Mouse (Mus musculus) forebrain, embryonic 14.5 days (tissue): ENCODE measurements at regions not wholly inside any gene's neighbourhood (a gene's known extent, or its start where the extent isn't known, plus 50 kb on each side); places are given as distances from the start of the nearest gene placed in this dataset.

Source experiments
- ATAC-seq: fragments of 200-750 bp; cut with Nextera tagmentation; 2 replicates; pipeline ENCODE4 v1.8.0; 2017; ENCODE audit warnings: mild to moderate bottlenecking, moderate library complexity
- DNase-seq: peaks from one replicate; pipeline ENCODE4 v3.0.0-alpha.2; 2015; ENCODE audit warnings: low spot score
- H3K27ac ChIP-seq: fragments of 300-500 bp; sonication (generic); 2 replicates; pipeline ENCODE4 v1.5.1; 2014; ENCODE audit warnings: low read depth, mild to moderate bottlenecking, control low read depth, low read length, moderate library complexity
- H3K27me3 ChIP-seq: fragments of 300-500 bp; sonication (generic); replicated peaks from 2 replicates; pipeline ENCODE4 v1.6.1; 2014; ENCODE audit warnings: low read length, control low read depth, mixed read lengths; ENCODE audit not compliant: control insufficient read depth, insufficient read depth
- H3K36me3 ChIP-seq: fragments of 300-500 bp; sonication (generic); 2 replicates; pipeline ENCODE4 v1.6.1; 2014; ENCODE audit warnings: low read length, control low read depth; ENCODE audit not compliant: control insufficient read depth, insufficient read depth
- H3K4me1 ChIP-seq: fragments of 300-500 bp; sonication (generic); 2 replicates; pipeline ENCODE4 v1.6.1; 2014; ENCODE audit warnings: antibody characterized with exemption, low read length, control low read depth; ENCODE audit not compliant: control insufficient read depth, insufficient read depth
- H3K4me2 ChIP-seq: fragments of 300-500 bp; sonication (generic); 2 replicates; pipeline ENCODE4 v1.6.1; 2014; ENCODE audit warnings: mild to moderate bottlenecking, control low read depth, low read length
- H3K4me3 ChIP-seq: fragments of 300-500 bp; sonication (generic); 2 replicates; pipeline ENCODE4 v1.5.1; 2014; ENCODE audit warnings: low read depth, low read length, control low read depth
- H3K9ac ChIP-seq: fragments of 300-500 bp; sonication (generic); 2 replicates; pipeline ENCODE4 v1.6.1; 2014; ENCODE audit warnings: mild to moderate bottlenecking, low read length, control low read depth, moderate library complexity
- H3K9me3 ChIP-seq: fragments of 300-500 bp; sonication (generic); replicated peaks from 2 replicates; pipeline ENCODE4 v1.6.1; 2016; ENCODE audit warnings: low read length, control low read depth, mixed read lengths; ENCODE audit not compliant: control insufficient read depth
- WGBS: fragments of 180-500 bp; shearing (Covaris S2); extraction: QIAGEN DNeasy Blood & Tissue Kit; methylation state at CpG from one replicate; pipeline ENCODE4 v1.1.7; 2014; 5-methylcytosine and 5-hydroxymethylcytosine counted together

DNA sequence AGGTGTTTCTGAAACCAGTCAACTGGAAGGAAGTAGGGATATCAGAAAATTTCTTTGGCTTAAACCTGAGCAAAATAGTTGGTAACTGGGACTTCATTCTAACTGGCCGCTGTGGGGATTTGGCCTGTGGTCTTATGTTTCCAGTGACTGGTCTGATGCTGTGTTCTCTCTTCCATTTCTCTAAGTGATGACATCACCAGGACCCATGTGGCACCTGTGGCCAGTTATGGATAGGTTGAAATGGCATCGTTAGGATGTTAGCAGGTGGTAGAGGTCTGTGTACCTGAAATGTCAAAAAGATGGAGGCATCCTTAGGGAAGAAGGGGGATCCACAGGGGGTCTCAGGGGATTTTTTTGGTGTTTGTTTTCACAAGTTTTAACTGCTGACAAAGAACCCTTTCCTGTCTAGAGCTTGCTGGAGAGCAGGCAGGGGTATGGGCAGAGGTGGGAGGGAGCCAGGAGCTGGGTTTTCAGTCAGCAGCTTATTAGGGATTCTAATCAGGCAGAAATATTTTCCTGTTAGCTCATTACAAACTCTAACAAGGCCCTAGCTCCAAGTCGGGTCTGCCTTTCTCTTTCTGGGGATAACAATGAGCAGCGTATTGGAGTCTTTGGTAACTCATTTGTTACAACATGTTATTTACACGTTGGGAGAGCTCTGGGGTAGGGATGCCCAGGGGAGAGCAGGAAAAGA is 170.2 kb downstream of the Adck1 start:
- no peaks in the 10 kb centered on the region for H3K27me3 ChIP-seq
- no peak overlapping the region for H3K4me3 ChIP-seq
- 19% methylated on average over 5 of the region's 5 CpGs for WGBS
- no peaks in the 10 kb centered on the region for H3K9me3 ChIP-seq
- no peak overlapping the region for H3K27ac ChIP-seq
- ATAC-seq (peak; percentile 81), DNase-seq (peak; percentile 73)
- no peaks in the 10 kb centered on the region for H3K36me3 ChIP-seq
- H3K4me2 ChIP-seq: no peak overlapping the region
- no peaks in the 10 kb centered on the region; the same call in 1 of the 2 replicates for H3K4me1 ChIP-seq
- no peak overlapping the region for H3K9ac ChIP-seq

DNA sequence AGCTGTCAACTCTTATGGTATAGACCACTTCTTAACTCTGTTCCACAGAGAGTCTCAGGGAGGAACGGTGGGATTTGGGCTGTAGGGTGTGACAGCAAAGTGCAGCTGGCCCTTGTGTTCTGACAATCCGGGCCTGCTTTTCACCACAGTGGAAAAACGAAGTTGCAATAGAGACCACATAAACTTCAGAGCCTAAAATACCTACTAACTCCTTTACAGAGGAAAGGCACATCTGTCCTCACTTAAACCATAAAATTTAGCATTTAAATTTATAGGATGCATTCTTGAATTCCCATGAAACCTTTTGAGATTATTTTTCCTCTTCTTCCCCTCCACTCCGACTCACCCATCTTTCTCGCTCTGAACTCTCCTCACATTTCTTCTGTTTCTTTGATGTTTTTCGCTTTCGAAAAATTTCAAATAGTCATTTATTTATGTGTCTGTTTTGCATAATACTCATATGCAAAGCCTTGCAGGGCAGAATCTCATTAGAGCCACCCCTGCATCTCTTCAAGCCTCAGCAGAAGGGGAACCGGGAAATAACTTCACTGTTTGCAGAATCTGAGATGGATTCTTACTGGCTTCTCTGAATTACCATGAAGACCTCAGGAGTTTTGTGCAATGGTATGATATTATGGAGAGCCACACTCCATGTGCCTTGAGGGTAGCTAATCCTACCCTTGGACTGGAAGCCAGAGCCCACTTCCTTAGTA is 172.1 kb downstream of the Adck1 start:
- 70% methylated on average over 8 of the region's 8 CpGs for WGBS

DNA sequence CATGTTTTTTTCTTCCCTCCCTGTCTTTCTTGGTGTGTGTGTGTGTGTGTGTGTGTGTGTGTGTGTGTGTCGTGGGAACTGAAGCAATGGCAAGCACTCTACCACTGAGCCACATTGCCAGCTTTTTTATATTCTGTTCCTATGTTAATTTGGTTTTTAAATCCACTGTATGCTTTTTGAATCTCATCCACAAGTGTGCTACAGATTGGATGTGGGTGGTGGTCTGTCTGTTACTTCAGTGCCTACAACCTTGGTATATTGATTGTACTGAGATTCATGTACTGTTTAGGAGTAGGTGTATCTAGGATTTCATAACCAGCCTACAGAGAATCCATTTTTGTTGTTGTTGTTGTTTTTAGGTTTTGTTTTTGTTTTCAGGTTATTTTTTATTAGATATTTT is 170.8 kb upstream of the Nrxn3 start:
- DNase-seq: no peak
- WGBS: 77% methylated on average over 1 of the region's 1 CpGs

More for the DNA sequence above, 172.1 kb downstream of the Adck1 start:
- DNase-seq (no peak), ATAC-seq (no peak)
- H3K4me1 ChIP-seq: no peaks in the 10 kb centered on the region; the same call in 1 of the 2 replicates
- H3K27me3 ChIP-seq: no peaks in the 10 kb centered on the region
- no peak overlapping the region for H3K9ac ChIP-seq
- H3K4me3 ChIP-seq: no peak overlapping the region
- no peaks in the 10 kb centered on the region for H3K9me3 ChIP-seq
- H3K27ac ChIP-seq: no peak overlapping the region
- no peaks in the 10 kb centered on the region for H3K36me3 ChIP-seq
- no peak overlapping the region for H3K4me2 ChIP-seq

DNA sequence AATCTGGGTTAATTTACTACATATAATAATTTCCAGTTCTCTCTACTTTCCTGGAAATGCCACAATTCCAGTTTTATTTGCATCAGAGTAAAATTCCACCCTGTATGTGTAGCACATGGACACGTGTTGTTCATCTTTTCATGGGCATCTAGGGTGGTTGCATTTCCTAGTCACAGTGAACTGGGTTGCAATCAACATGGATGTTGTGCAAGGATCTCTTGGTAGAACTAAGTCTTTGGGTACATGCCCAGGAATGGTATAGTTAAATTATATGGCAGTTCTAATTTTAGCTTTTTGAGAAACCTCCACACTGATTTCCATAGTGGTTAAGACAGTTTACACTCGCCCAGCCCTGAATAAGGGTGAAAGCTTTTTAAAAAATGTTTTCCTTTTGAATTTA is 167.2 kb upstream of the Nrxn3 start:
- H3K9ac ChIP-seq: no peak overlapping the region
- no peak overlapping the region for H3K4me3 ChIP-seq
- ATAC-seq: no peak
- no peak overlapping the region for H3K27ac ChIP-seq
- no peaks in the 10 kb centered on the region for H3K4me1 ChIP-seq
- no peaks in the 10 kb centered on the region for H3K9me3 ChIP-seq
- H3K27me3 ChIP-seq: no peaks in the 10 kb centered on the region
- no peak for DNase-seq
- no peaks in the 10 kb centered on the region for H3K36me3 ChIP-seq
- no peak overlapping the region for H3K4me2 ChIP-seq
- 78% methylated on average over 2 of the region's 2 CpGs for WGBS

More for the DNA sequence above, 170.8 kb upstream of the Nrxn3 start:
- H3K9ac ChIP-seq: no peak overlapping the region
- H3K4me1 ChIP-seq: no peaks in the 10 kb centered on the region
- no peaks in the 10 kb centered on the region for H3K36me3 ChIP-seq
- no peaks in the 10 kb centered on the region for H3K27me3 ChIP-seq
- H3K27ac ChIP-seq: no peak overlapping the region
- H3K4me3 ChIP-seq: no peak overlapping the region
- H3K4me2 ChIP-seq: no peak overlapping the region
- no peaks in the 10 kb centered on the region for H3K9me3 ChIP-seq
- no peak for ATAC-seq

DNA sequence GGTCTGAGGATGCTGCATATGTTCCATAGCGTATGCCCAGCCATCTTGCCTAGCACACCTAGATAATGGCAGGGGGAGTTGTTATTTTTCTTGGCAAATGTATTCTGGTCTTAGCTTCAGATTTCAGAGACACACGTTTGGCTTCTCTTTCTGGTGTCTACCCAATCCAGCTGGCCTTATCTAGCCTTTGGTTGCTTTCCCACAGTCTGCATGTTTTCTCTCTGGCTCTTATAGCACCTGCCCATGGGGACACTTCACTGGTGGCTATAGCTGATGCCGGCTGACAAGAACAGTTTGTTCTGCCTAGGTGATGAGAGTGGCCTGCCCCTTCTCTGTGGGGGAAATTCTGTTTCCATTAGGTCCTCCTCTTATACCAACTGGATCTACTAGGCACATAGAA is 164.6 kb upstream of the Nrxn3 start:
- DNase-seq: no peak
- 88% methylated on average over 3 of the region's 3 CpGs for WGBS
- no peak overlapping the region for H3K4me2 ChIP-seq
- no peaks in the 10 kb centered on the region for H3K27me3 ChIP-seq
- no peak overlapping the region for H3K4me3 ChIP-seq
- no peak for ATAC-seq
- no peak overlapping the region for H3K9ac ChIP-seq
- no peaks in the 10 kb centered on the region for H3K36me3 ChIP-seq
- no peak overlapping the region for H3K27ac ChIP-seq
- no peaks in the 10 kb centered on the region for H3K9me3 ChIP-seq
- H3K4me1 ChIP-seq: no peaks in the 10 kb centered on the region

DNA sequence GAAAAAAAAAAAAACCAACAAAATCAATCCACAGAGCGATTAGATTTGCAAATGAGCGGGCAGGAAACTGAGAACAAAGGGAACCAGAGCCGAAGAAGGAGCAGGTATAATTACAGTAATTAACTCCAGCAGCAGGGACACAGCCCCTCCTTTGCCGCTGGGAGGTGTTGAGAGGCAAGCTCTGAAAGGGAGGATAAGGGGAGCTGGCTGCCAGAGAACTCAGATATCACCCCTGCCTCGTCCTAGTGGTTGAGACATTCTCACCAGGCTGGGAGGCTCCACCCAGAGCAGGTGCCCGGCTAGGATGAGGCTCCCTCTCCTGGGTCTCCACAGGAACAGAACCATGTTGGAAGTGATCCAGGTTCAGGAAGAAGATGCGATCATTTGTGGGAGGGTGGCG is 142.7 kb upstream of the Nrxn3 start:
- peak; percentile 94 for ATAC-seq
- H3K9me3 ChIP-seq: no peaks in the 10 kb centered on the region
- H3K9ac ChIP-seq: no peak overlapping the region
- H3K4me3 ChIP-seq: no peak overlapping the region
- no peaks in the 10 kb centered on the region for H3K27me3 ChIP-seq
- peak overlapping the region; percentile 77; the same call in 1 of the 2 replicates for H3K27ac ChIP-seq
- H3K4me1 ChIP-seq: no peaks in the 10 kb centered on the region
- 3% methylated on average over 8 of the region's 8 CpGs for WGBS
- peak; percentile 83 for DNase-seq
- peak overlapping the region; percentile 14; the same call in 1 of the 2 replicates for H3K4me2 ChIP-seq
- no peaks in the 10 kb centered on the region for H3K36me3 ChIP-seq

DNA sequence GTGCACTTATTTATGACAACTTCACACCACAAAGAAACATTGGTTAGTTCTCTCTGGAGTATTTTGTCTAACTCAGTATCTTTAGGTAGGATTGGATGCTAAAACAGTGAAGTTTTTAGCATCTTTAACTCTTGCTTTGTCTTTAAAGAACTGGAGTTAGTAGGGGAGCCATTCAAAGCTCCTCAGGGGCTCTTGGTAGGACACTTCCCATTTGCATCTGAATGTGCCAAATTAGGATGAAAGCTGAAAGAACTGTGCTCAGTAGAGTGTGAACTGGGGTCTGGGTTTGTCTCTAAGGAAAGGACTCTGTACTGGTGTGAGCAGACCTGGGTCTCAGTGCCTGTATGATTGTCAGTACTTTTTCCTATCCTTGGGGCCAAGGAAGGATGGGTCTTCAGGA is 116.7 kb upstream of the Nrxn3 start:
- Histone ChIP-seq H3K27ac (no peak overlapping the region), H3K9ac (no peak overlapping the region), H3K27me3 (no peaks in the 10 kb centered on the region), H3K36me3 (no peaks in the 10 kb centered on the region), H3K4me3 (no peak overlapping the region), H3K4me2 (no peak overlapping the region), H3K4me1 (peaks cover 3% of the 10 kb centered on the region; the same call in 1 of the 2 replicates), H3K9me3 (no peaks in the 10 kb centered on the region)
- ATAC-seq: no peak
- no peak for DNase-seq

DNA sequence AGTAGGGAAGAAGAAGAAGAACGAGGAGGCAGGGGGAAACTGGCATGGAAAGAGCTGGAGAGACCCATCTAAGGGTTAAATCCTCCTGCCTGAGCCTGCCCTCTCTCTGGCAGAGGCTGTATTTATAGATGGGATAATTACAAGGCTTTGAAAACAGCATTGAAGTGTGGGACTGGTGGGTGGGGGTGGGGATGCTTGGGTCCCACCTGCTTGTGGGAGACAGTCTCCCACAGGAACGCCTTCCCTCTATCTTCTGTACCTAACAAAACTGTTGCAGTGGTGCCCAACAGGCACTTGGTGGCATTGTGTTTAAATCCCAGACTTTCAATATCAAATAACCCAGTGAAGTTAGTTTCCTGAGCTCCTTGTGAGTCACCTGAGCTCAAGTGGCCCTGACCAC is 102.6 kb upstream of the Nrxn3 start:
- H3K4me2 ChIP-seq: no peak overlapping the region
- H3K9ac ChIP-seq: no peak overlapping the region
- H3K27ac ChIP-seq: no peak overlapping the region
- WGBS: 21% methylated on average over 2 of the region's 2 CpGs
- peak; percentile 70 for DNase-seq
- peak; percentile 83 for ATAC-seq
- H3K4me3 ChIP-seq: no peak overlapping the region
- no peaks in the 10 kb centered on the region for H3K27me3 ChIP-seq
- no peaks in the 10 kb centered on the region for H3K36me3 ChIP-seq
- H3K4me1 ChIP-seq: no peaks in the 10 kb centered on the region
- H3K9me3 ChIP-seq: no peaks in the 10 kb centered on the region

DNA sequence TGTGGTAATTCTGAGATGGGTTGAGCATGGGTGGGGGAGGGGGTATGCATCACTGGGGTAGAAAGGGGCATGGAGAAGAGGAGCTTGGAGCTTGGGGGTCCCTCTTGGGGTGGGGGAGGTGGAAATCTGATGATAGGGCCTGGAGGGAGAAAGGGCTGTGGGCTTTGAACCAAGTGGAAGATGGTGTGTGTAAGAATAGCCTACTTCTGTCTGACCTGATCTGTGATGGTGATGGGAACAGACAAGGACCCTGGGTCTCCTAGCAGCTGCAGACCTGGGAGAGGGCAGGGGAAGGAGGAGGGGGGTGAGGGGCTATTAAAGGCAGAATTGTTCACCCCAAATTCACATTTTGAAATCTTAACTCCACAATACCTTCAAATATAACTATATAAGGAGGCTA is 78.4 kb upstream of the Nrxn3 start:
- H3K4me3 ChIP-seq: no peak overlapping the region
- H3K4me2 ChIP-seq: no peak overlapping the region
- H3K4me1 ChIP-seq: no peaks in the 10 kb centered on the region
- H3K9me3 ChIP-seq: no peaks in the 10 kb centered on the region
- no peak overlapping the region for H3K9ac ChIP-seq
- H3K36me3 ChIP-seq: no peaks in the 10 kb centered on the region
- no peaks in the 10 kb centered on the region for H3K27me3 ChIP-seq
- no peak for DNase-seq
- ATAC-seq: no peak
- no peak overlapping the region for H3K27ac ChIP-seq
